Mouse (Mus musculus) kidney, embryonic 15.5 days (tissue): ENCODE measurements around the gene Smyd2. TPM values are rescaled to one million over a fixed set of nuclear protein-coding genes. Genes with fewer than 3 reads are reported as not detected.

ENCODE experiments used
- ATAC-seq: fragments of 200-750 bp; cut with Nextera tagmentation; replicated peaks from 2 replicates; pipeline ENCODE4 v1.8.0; 2017; ENCODE audit warnings: moderate TSS enrichment; ENCODE audit not compliant: low FRiP score
- H3K27ac ChIP-seq: fragments of 300-500 bp; sonication (generic); 2 replicates; pipeline ENCODE4 v1.5.1; 2015; ENCODE audit warnings: mild to moderate bottlenecking, inconsistent platforms
- H3K27me3 ChIP-seq: fragments of 300-500 bp; sonication (generic); 2 replicates; pipeline ENCODE4 v1.6.1; 2015; ENCODE audit warnings: inconsistent platforms
- H3K36me3 ChIP-seq: fragments of 300-500 bp; sonication (generic); 2 replicates; pipeline ENCODE4 v1.6.1; 2015; ENCODE audit warnings: inconsistent platforms
- H3K4me1 ChIP-seq: fragments of 300-500 bp; sonication (generic); 2 replicates; pipeline ENCODE4 v1.6.1; 2015; ENCODE audit warnings: inconsistent platforms
- H3K4me2 ChIP-seq: fragments of 300-500 bp; sonication (generic); 2 replicates; pipeline ENCODE4 v1.6.1; 2015; ENCODE audit warnings: moderate library complexity, mild to moderate bottlenecking, inconsistent platforms
- H3K4me3 ChIP-seq: fragments of 300-500 bp; sonication (generic); replicated peaks from 2 replicates; pipeline ENCODE4 v1.5.1; 2015; ENCODE audit warnings: mild to moderate bottlenecking, inconsistent platforms
- H3K9ac ChIP-seq: fragments of 300-500 bp; sonication (generic); 2 replicates; pipeline ENCODE4 v1.6.1; 2015; ENCODE audit warnings: mild to moderate bottlenecking, inconsistent platforms
- H3K9me3 ChIP-seq: fragments of 300-500 bp; sonication (generic); replicated peaks from 2 replicates; pipeline ENCODE4 v1.6.1; 2016; ENCODE audit warnings: inconsistent platforms
- WGBS: fragments of 180-500 bp; shearing (Covaris S2); methylation state at CpG from one replicate; pipeline ENCODE4 v1.1.7; 2015; ENCODE audit warnings: mixed read lengths; 5-methylcytosine and 5-hydroxymethylcytosine counted together
- polyA plus RNA-seq: library from polyadenylated mRNA; unstranded; fragments of >200 nt; fragmentation: Nextera tagmentation; extraction: Ambion mirVana; gene quantifications from 2 replicates; pipeline ENCODE4 v1.2.1, GENCODE M21; 2015

Smyd2 gene
- polyA plus RNA-seq, 1 experiment from 2014 or later, result 84.2 TPM

DNA sequence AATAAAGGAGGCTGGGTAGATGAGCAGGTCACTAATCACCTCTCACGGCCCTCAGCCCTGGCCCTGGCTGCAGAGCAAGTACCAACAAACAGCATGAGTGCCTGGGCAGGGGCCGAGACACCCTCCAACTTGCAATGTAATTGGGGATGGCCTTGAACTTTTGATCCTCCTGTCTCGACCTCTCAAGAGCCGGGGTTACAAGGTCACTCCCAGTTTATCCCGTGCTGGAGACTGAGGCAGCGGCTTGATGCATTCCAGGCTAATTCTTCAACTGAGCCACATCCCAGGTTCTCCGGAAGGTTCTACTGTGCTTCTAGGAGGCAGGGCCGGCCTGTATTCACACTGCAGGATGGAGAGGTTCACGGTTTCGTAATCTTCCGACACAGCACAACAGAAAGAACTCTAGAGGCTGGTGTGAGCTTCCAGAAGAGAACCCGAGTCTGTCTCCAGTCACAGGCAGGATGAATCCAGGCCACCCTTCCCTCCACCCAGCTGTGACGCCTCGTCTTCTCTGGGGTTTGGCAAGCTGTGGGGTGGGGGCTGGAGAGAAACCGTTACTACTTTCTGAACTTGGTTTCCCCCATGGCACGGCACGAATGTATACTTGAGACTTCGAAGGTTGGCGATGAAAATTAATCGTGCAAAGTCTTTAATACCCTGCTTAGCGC lies 8.9 kb downstream of the Smyd2 start:
- WGBS, result 86% methylated on average over 21 of the region's 21 CpGs
- H3K4me3 ChIP-seq, result no peak overlapping the region
- no peak overlapping the region for H3K9ac ChIP-seq

DNA sequence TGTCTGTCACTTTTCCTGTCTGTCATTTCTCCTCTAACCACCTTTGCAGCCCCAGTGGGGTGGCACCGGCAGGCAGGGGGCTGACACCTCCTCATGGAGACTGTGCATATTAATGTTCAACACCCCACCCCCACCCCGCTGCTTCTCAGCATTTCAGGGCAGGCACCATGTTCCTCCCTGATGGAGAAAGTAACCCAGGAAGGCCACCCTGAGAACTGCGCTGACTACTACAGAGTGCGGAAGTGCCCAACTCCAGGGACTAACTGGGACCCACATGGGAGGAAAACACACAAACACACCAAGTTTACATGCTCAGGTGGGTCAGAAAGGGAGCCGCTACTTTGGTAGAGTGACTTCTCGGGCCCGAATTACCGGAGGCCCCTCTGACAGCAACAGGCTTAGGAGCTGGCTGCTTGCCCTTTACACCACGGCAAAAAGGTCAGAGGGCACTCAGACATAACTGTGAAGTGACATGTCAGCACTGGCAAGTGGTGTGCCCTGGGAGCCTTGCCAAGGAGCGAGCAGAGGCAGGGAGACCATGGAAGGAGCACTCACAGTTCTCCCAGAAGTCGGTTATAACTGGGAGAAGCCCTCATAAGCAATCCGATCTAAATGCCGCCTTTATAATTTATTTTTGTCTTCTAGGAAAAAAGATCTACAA lies 11.3 kb downstream of the Smyd2 start:
- no peaks in the 10 kb centered on the region for H3K27me3 ChIP-seq
- peaks cover 13% of the 10 kb centered on the region for H3K4me1 ChIP-seq
- H3K27ac ChIP-seq, result no peak overlapping the region
- no peak overlapping the region for H3K4me3 ChIP-seq
- WGBS, result 54% methylated on average over 13 of the region's 13 CpGs
- no peak for ATAC-seq
- H3K4me2 ChIP-seq, result no peak overlapping the region
- H3K9me3 ChIP-seq, result no peaks in the 10 kb centered on the region
- H3K9ac ChIP-seq, result no peak overlapping the region
- peaks cover 23% of the 10 kb centered on the region for H3K36me3 ChIP-seq

More for the DNA sequence above, 8.9 kb downstream of the Smyd2 start:
- H3K4me2 ChIP-seq, result no peak overlapping the region
- H3K27ac ChIP-seq, result no peak overlapping the region
- H3K36me3 ChIP-seq, result peaks cover 16% of the 10 kb centered on the region; the same call in 1 of the 2 replicates
- peaks cover 24% of the 10 kb centered on the region for H3K4me1 ChIP-seq
- H3K27me3 ChIP-seq, result no peaks in the 10 kb centered on the region
- ATAC-seq, result no peak
- no peaks in the 10 kb centered on the region for H3K9me3 ChIP-seq

DNA sequence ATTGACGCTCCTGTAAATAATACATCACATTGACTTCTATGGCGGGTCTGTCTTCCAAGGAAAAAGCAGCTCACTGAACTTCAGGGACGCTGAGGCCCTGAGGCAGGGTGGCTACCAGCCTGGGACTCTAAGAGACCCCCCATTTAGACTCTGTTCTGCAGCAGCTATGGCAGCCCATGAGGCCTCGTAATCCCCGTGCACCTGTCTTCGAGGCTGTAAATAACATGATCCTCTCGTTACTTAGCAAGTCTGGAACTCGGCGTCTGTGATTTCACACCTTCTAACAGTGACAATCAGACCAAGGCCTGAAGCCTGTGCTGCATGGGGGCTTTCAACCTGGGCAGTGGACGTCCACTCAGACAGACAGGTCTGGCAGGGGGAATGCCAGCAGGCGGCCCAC lies 19.0 kb downstream of the Smyd2 start:
- Histone ChIP-seq H3K4me2 (no peak overlapping the region), H3K27ac (no peak overlapping the region), H3K9ac (no peak overlapping the region), H3K4me3 (no peak overlapping the region), H3K36me3 (peaks cover 13% of the 10 kb centered on the region), H3K9me3 (no peaks in the 10 kb centered on the region), H3K27me3 (no peaks in the 10 kb centered on the region), H3K4me1 (peaks cover 14% of the 10 kb centered on the region)
- 64% methylated on average over 11 of the region's 11 CpGs for WGBS
- no peak for ATAC-seq

DNA sequence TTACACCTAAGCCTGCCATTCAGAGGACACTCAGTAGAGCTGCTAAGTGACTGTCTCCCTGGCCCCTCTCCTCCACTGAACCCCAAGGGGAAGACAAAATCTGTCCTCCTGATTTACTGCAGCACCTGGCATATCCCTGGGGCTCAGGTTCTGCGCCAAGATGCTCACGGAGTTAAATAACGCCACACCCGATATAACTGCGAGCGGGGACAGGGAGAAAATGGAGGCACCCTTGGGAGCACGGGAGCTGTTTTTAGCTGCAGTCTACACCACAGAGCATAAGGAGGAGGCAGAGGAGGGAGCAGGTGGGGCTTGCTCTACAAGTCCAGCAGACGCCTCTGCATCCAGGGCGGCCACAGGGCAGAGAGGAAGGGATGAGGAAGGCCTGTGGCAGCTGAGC lies 19.8 kb downstream of the Smyd2 start:
- Histone ChIP-seq H3K4me1 (peaks cover 14% of the 10 kb centered on the region), H3K9me3 (no peaks in the 10 kb centered on the region), H3K27ac (no peak overlapping the region), H3K27me3 (no peaks in the 10 kb centered on the region), H3K4me2 (no peak overlapping the region), H3K9ac (no peak overlapping the region), H3K4me3 (no peak overlapping the region), H3K36me3 (peaks cover 6% of the 10 kb centered on the region; the same call in 1 of the 2 replicates)
- 82% methylated on average over 9 of the region's 9 CpGs for WGBS
- ATAC-seq, result no peak

DNA sequence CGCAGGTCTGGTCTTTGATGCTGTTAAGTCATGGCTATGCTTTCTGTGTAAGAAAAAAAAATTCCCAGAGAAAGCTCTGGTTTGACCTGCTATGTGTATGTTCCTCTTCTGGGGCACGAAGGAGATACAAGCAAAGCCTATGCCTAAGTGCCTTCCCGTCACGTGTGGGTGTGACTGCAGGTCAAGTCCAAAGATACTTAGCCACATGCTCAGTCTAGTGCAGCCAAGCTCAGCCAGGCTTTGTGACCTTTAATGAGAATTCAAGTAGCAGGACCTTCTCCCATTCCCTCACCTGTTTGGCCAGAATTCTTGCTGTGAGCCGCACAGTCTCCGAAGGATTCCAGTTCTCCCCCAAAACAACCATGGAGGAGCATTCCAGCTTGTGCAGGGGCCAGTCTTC lies 22.6 kb downstream of the Smyd2 start:
- Histone ChIP-seq H3K9ac (no peak overlapping the region), H3K4me3 (no peak overlapping the region), H3K36me3 (peaks cover 30% of the 10 kb centered on the region), H3K4me2 (no peak overlapping the region), H3K9me3 (no peaks in the 10 kb centered on the region), H3K27ac (no peak overlapping the region), H3K4me1 (peaks cover 14% of the 10 kb centered on the region), H3K27me3 (no peaks in the 10 kb centered on the region)
- peak; percentile 75 for ATAC-seq
- 55% methylated on average over 6 of the region's 6 CpGs for WGBS

DNA sequence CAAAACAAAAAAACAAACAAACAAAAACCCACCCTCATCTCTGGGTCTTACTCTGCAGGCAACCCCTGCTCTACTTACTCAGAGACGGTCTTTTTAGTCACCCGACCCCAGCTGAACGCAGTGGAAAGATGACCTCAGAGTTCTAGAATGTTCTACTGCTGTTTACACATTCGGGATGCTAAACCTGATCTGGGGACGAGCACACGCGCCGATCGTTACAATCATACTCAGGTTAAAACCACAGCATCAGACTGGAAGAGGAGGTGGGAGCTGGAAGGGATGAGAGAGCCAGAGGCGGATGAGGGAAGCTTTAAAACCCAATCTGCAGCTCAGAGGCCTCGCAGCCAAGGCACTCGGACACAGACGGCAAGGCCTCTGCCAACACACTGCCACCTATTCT lies 23.5 kb downstream of the Smyd2 start:
- Histone ChIP-seq H3K4me2 (no peak overlapping the region), H3K27me3 (no peaks in the 10 kb centered on the region), H3K9ac (no peak overlapping the region), H3K27ac (no peak overlapping the region), H3K4me1 (peaks cover 14% of the 10 kb centered on the region), H3K9me3 (no peaks in the 10 kb centered on the region), H3K4me3 (no peak overlapping the region), H3K36me3 (peaks cover 38% of the 10 kb centered on the region)
- 59% methylated on average over 13 of the region's 13 CpGs for WGBS
- no peak for ATAC-seq

DNA sequence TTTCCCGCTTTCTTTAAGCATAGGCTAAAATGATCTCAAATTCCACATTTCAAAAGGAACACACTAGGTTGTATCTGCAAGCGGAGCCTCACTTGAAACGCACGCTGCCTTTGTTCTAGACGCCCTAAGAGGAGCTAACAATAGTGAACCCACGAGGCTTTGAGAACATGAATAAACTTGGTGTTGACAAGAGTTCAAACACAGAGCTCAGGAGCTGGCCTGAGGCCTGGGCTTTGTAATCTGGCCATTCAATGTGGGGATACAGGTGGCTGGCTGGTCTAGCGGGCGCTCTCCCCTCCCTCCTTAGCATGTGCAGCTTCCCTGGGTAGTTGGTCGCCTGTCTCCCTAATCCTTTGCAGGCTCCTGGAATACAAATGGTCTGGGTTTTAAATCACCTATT lies 24.3 kb downstream of the Smyd2 start:
- H3K36me3 ChIP-seq, result peaks cover 46% of the 10 kb centered on the region
- no peak overlapping the region for H3K4me2 ChIP-seq
- no peak overlapping the region for H3K9ac ChIP-seq
- no peaks in the 10 kb centered on the region for H3K27me3 ChIP-seq
- no peaks in the 10 kb centered on the region for H3K9me3 ChIP-seq
- no peak for ATAC-seq
- no peak overlapping the region for H3K27ac ChIP-seq
- peaks cover 14% of the 10 kb centered on the region for H3K4me1 ChIP-seq
- H3K4me3 ChIP-seq, result no peak overlapping the region
- 83% methylated on average over 9 of the region's 9 CpGs for WGBS

DNA sequence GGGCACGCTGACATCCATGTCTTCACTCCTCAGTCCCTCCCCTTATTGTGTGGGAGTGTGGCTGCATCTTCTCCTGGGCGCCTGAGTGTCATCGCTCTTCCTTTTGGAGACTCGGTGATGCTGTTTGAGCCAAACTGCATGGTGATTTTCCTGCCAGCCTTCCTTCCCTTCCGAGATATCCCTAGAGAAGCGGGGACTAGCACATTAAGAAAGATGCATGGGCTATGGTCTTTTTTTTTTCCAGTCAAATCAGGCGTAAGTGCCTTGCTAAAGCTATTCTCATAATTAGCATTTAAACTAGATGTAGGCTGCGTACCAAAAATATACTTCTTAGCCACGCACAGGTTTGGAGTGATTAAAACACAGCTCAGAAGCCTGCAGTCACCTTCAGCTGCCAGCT lies 28.0 kb downstream of the Smyd2 start:
- Histone ChIP-seq H3K36me3 (peaks cover 56% of the 10 kb centered on the region), H3K4me1 (peaks cover 7% of the 10 kb centered on the region), H3K4me3 (no peak overlapping the region), H3K27ac (no peak overlapping the region), H3K4me2 (no peak overlapping the region), H3K9me3 (no peaks in the 10 kb centered on the region), H3K27me3 (no peaks in the 10 kb centered on the region), H3K9ac (no peak overlapping the region)
- 80% methylated on average over 9 of the region's 9 CpGs for WGBS
- no peak for ATAC-seq

DNA sequence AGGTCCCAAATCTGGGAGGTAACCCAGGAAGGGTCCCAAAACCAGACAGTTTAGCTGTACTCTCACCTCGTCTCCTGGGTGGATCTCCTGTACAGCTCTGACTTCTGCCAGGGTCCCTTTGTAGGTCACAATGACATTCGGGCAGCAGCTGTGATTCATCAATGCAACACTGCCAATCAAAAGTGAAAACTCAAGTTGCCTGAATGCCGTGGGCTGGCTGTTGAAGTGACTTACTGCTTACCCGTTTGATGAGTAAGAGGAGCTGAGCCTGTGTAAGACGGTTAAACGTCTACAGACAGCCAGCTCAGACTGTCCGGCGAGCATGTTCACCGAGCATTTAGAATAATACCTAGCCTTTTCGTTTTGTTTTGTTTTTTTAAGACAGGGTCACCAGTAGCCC lies 33.4 kb downstream of the Smyd2 start:
- Histone ChIP-seq H3K36me3 (peaks cover 25% of the 10 kb centered on the region), H3K27me3 (no peaks in the 10 kb centered on the region), H3K9me3 (no peaks in the 10 kb centered on the region), H3K27ac (no peak overlapping the region), H3K4me3 (no peak overlapping the region), H3K9ac (no peak overlapping the region), H3K4me2 (no peak overlapping the region), H3K4me1 (peaks cover 2% of the 10 kb centered on the region)
- ATAC-seq, result no peak
- 58% methylated on average over 10 of the region's 10 CpGs for WGBS

DNA sequence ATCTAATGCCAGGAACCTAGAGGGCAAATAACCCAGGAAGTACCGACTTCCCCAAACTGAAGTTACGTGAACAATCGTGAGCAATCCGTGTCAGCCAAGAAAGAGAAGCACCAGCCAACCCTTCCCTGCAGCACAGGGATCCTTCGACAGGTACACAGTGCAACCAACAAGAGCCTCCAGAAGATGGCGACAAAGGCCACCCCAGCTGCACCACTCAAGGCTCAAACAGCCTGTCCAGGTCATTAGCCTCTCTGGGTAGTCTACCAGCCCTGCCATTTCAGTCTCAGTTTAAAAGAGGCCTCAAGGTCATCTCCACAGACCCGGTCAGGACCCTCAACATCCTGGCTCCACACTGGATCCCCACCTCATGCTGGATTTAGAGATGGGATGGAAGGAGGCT lies 34.6 kb downstream of the Smyd2 start:
- Histone ChIP-seq H3K9ac (no peak overlapping the region), H3K4me3 (no peak overlapping the region), H3K27ac (no peak overlapping the region), H3K4me1 (peaks cover 14% of the 10 kb centered on the region), H3K36me3 (peaks cover 12% of the 10 kb centered on the region; the same call in 1 of the 2 replicates), H3K4me2 (no peak overlapping the region), H3K27me3 (no peaks in the 10 kb centered on the region), H3K9me3 (no peaks in the 10 kb centered on the region)
- ATAC-seq, result peak; percentile 57; the same call in 1 of the 2 replicates
- 33% methylated on average over 7 of the region's 7 CpGs for WGBS

DNA sequence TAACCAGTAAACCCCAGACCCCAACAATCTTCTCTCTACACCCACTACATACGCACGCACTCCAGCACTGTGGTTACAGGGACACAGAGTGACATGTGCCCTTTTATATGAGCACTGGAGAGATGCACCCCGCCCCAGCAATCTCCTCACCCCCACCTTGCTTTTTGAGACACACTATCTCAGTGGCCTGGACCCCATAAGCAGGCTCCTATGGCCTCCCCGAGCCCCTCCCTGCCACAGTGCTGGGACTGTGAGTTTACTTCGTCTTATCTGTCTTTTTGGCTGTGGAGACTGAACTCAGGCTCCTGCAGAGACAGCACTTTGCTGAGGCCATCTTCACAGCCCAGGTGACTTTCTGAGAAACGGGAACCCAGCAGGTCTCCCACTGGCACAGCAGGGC lies 36.2 kb downstream of the Smyd2 start:
- Histone ChIP-seq H3K4me1 (peaks cover 16% of the 10 kb centered on the region), H3K27ac (no peak overlapping the region), H3K9me3 (no peaks in the 10 kb centered on the region), H3K27me3 (no peaks in the 10 kb centered on the region), H3K4me2 (no peak overlapping the region), H3K4me3 (no peak overlapping the region), H3K36me3 (peaks cover 13% of the 10 kb centered on the region), H3K9ac (no peak overlapping the region)
- 91% methylated on average over 6 of the region's 6 CpGs for WGBS
- no peak for ATAC-seq

DNA sequence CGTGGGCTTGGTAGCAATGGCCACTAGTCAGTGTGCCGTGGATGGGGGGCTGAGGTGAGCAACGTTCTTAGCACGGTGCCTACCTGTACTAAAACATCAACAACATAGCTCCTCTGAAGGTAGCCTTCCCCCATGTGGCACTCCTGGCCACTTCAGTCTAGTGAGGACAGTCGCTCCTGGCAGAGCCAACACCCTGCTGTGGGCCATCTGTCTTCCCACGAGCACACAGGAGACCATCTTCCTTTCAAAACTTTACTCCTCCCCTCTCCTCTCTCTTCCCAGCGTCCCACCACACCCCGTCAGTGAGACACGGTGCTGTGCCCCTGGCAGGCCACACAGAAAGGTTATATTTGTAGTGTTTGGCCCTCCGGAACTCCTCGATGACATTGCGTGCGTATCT lies 37.2 kb downstream of the Smyd2 start:
- H3K4me1 ChIP-seq, result peaks cover 26% of the 10 kb centered on the region
- 68% methylated on average over 13 of the region's 13 CpGs for WGBS
- no peak overlapping the region for H3K4me2 ChIP-seq
- H3K36me3 ChIP-seq, result peaks cover 16% of the 10 kb centered on the region
- H3K9me3 ChIP-seq, result no peaks in the 10 kb centered on the region
- no peak overlapping the region for H3K4me3 ChIP-seq
- no peak overlapping the region for H3K27ac ChIP-seq
- no peaks in the 10 kb centered on the region for H3K27me3 ChIP-seq
- H3K9ac ChIP-seq, result no peak overlapping the region
- ATAC-seq, result no peak
